Mouse (Mus musculus) lung, adult 2 months (tissue): Measurements from ENCODE around the gene Pcgf5.

Source experiments
- CTCF ChIP-seq: fragments of 200-500 bp; IDR thresholded peaks from 2 replicates; pipeline ENCODE4 v1.5.1; 2011; ENCODE audit warnings: mild to moderate bottlenecking, low read length, control low read depth; ENCODE audit not compliant: insufficient read depth
- POLR2A ChIP-seq: fragments of 200-500 bp; IDR thresholded peaks from 2 replicates; pipeline ENCODE4 v1.6.1; 2011; ENCODE audit warnings: low read depth, mild to moderate bottlenecking, control low read depth, low read length, borderline replicate concordance; ENCODE audit errors: extremely low read depth

GRCm38 (mm10) chr19:36419885-36420284 lies 71.8 kb downstream of the Pcgf5 start:
- no peak for TF ChIP-seq POLR2A
- no peak for TF ChIP-seq CTCF
